Mouse (Mus musculus): ENCODE measurements around the gene BC004004.

- TF ChIP-seq POLR2A (IDR thresholded peaks at IDR 0.05; ENCODE audit: insufficient read length, low read depth) (no peak), TCF12 (IDR thresholded peaks at IDR 0.05; ENCODE audit: insufficient read depth, poor library complexity, severe bottlenecking) (no peak), E2F4 (IDR thresholded peaks at IDR 0.05; ENCODE audit: insufficient read depth) (no peak), REST (IDR thresholded peaks at IDR 0.05; ENCODE audit: insufficient read depth, insufficient read length) (no peak), USF1 (IDR thresholded peaks at IDR 0.05; ENCODE audit: low read depth) (no peak), SRF (IDR thresholded peaks at IDR 0.05; ENCODE audit: control insufficient read depth, insufficient read length, low read depth) (no peak), CEBPB (IDR thresholded peaks at IDR 0.05; ENCODE audit: insufficient read depth, poor library complexity, severe bottlenecking) (no peak), MAX (IDR thresholded peaks at IDR 0.05; ENCODE audit: low read depth) (no peak), MYOD1 (IDR thresholded peaks at IDR 0.05; ENCODE audit: control insufficient read depth in 1 of 3, insufficient read length in 2 of 3, low read depth in 2 of 3) (no peak), TCF3 (IDR thresholded peaks at IDR 0.05; ENCODE audit: insufficient read length, low read depth) (no peak), POLR2AphosphoS2 (IDR thresholded peaks at IDR 0.05; ENCODE audit: insufficient read length, low read depth) (no peak)
Measured at GRCm38 (mm10) chr17:29297321-29297720, 28.7 kb downstream of the BC004004 start.
